Mouse (Mus musculus) T-helper 2 cell (primary cell): Measurements from ENCODE around the gene Gm37419.

Experiments
- in situ Hi-C: fragments of 300-600 bp; cut with MboI, MseI; formaldehyde crosslinking; loops from one replicate; pipeline ENCODE4 v1.15.1; 2025; ENCODE audit warnings: high pct_unique_total_duplicates

Gm37419 gene

DNA sequence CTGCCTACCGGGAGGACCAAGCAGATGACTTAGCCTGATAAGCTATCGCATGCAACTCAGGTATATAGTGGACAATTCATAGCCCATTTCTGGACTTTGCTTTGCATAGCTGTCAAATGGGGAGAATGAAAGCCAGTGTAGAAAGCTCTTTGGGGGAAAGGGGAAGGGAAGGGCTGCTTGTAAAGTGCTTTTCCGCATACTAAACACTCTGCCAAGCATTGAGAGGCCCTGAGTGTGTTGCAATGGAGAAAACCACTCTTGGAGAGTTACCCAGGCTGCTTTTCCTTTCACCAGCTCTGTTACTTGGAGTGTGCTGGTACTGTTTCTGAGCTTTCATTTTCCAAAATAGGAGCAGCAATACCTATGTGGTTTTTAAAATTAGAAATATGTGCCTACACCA is 10.6 kb upstream of the Gm37419 start:
- in situ Hi-C loops = loop anchor here (25.0 kb wide), 1 partner anchor 360 kb away; no protein-coding TSS in a partner anchor

DNA sequence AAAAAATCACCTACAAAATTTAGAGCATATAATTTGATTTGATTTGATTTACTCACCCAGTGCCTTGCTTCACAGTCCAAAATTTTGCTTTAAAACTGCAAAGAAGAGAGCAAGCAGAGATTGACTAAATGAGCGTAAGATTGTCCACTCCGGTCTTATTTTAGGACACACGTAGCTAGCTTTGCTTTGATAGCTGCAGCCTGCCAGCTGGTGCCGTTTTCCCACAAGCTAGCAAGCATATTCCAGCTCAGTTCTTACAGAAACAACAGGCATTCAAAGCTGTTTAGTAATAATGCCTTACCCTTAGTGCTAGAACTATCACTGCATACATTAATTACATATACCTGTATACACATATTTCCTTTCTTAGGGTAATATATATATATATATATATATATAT is 9.8 kb upstream of the Gm37419 start:
- in situ Hi-C loops = loop anchor here (25.0 kb wide), 1 partner anchor 359 kb away; no protein-coding TSS in a partner anchor

DNA sequence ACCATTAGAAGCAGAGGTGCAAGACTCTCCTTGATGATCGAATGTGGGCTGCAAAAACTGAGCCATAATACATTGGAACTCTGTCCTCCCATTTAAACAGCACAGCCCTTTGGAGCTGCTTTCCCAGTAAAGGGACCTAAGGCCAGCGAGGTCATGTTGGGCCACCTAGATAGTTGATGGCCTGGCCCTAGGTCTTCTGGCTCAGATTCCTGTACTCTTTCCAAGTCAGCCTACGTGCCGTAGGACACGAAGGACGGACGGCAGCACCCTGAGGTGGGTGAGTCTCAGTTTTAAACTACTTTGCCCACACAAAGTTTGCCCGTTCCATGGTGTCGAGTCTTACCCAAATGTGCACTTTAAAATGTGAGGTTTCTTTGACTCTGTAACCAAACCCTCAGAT is 8.8 kb upstream of the Gm37419 start:
- in situ Hi-C loops = loop anchor here (25.0 kb wide), 1 partner anchor 358 kb away; no protein-coding TSS in a partner anchor

DNA sequence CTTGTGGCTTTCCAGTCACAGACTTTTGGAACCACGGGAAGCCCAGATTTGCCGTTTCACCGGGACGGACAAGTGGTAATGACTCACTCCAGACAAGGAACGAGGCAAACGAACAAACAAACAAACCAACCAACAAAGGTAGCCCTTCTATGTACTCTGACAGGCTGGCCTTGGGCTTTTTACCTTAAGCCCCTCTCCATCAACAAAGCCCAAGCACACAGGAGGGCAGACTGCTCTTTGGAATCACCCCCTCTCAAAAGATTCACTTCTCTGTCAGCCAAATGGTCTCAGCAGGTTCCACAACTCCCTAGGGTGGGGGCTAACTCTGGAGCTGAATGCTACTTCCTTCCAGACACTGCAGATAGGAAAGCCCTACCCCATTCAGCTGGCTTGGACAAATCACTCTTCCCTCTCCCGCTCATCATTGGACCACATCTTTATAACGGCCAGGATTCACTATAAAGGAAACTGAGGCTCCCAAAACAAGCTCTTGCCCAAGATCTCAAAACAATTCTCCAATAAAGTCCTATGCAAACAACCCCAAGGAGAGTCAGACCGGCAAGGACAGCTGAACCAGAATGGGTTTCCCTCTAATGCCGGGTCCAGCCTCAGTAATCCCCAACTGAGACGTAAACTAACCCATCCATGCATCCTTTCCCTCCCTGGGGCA is 7.9 kb upstream of the Gm37419 start:
- in situ Hi-C loops = loop anchor here (5.0 to 25.0 kb wide), 3 partner anchors 357 to 1082 kb away; partner anchors contain the start of gene Lpp

DNA sequence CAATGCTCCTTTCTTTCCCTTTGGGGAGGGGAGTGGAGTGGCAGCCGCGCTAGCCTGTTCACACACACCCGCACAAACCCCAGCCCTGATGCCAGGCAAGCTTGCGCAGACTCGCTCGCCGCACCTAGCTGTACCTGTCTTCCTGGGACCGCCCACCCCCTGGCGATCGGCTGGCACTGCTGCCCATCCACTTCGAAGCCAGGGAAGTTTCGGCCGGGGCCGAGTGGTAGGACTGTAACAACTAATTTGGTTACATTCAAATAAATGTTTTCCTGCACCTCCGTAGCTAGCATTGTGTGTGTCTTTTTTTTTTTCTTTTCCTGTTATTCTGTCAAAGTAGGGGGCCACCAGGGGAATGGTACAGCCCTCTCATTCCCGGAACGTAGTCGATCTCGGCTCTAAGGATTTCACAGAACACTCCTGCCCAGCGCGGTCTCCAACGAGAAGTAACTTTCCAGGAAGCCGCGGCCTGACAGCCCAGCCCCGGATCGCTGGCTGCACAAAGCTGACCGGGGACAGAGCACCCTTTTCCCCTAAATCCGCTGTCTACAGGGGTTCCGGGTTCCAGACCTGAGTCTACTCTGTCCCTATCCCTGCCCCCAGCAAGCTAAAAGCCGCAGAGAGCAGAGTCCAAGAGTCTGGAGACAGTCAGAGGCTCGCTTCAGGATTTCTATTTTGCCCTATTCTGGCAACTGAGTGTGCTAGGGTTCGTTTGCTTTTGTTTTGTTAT is 7.1 kb upstream of the Gm37419 start:
- in situ Hi-C loops = loop anchor here (5.0 to 25.0 kb wide), 3 partner anchors 356 to 1081 kb away; partner anchors contain the start of gene Lpp

DNA sequence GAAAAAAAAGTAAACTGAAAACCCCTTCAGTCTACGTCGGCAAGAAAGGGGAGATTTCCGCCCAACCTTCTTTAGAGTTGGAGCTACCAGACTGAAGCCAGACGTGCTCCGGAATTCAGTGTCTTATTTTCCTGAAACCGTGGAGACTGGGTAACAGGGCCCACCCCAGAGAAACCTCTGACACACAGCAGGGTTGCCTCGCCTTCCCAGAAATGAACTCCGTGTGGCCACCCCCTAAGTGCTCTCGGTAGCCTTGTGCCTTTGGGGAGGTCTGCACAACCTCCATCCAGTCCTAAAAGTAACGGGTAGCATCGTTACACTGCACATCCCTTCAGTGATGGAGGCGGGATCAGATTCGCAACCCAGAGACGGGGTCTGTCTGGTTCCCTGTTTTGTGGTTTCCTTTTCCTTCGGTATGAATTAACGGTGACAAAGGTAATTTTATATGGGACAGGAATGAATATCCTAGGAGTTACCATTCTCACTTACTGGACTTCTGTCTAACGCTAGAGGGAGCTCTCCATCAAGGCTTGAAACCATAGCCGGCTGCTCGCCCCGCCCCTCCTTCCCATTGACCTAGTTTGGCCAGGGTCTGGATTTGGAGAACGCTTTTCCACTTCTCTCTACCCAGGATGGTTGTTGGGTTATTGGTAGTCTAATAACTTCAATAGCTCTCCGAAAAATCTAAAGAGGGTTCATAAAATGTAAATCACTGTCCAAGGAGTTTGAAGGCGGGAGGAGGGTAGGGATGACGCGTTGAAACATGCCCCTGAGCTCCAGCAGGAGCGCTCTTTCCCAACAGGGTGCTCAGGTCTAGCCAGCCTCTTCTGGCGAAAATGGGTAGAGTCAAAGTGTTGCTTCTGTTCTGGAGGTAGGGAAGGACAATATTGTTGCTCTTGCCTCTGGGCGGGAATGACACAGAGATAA is 6.1 kb upstream of the Gm37419 start:
- in situ Hi-C loops = loop anchor here (5.0 to 25.0 kb wide), 3 partner anchors 355 to 1080 kb away; partner anchors contain the start of gene Lpp

DNA sequence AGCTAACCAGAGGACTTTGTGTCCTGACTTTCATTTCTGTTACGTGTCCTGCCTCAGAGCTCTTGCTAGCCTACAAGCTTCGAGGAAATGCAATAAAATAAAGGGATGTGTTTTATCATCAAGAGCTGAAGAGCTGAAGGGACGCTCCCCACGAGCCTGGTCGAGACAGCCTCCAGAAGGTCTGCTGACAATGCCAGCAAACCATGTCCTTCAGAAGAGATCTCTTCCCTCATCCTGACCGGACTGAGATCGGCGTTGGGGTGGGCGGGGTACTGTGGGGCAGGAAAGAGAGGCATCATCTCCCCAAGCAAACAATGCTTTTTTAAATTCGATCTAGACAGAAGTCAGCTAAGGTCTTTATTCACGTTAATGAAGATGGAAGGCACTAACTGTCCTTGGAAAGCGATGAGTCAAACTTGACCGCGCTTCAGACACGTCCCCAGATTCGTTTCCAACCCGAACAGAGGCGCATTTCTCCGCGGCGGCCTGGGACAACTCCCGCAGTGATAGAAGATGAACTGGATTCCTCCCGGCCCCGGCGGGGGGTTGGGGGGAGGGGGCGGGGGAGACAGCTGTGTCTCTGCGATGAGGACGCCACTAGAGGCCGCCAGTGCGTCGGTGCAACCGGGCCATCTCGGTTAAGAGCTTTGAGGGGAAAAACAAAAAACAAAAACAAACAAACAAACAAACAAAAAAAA is 5.2 kb upstream of the Gm37419 start:
- in situ Hi-C loops = loop anchor here (5.0 to 25.0 kb wide), 3 partner anchors 354 to 1079 kb away; partner anchors contain the start of gene Lpp

DNA sequence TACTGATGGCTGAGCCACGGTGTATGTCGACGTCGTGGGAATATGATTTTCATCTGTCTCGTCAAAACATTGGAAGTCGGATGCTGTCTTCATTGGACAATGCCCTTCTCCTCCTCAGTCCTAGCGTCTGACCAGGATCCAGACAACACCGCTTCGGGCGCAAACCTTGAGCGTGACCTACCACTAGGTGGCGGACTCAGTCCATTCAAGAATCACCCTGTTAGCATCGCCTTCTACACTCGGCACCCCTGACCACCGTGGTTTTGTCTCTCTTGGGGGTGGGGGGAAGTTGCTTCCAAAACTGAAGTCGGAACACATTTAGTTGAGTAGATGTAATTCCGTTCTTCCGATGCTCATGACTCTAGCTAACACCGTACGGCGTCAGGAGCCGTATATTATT is 4.1 kb upstream of the Gm37419 start:
- in situ Hi-C loops = loop anchor here (5.0 to 25.0 kb wide), 3 partner anchors 353 to 1078 kb away; partner anchors contain the start of gene Lpp

DNA sequence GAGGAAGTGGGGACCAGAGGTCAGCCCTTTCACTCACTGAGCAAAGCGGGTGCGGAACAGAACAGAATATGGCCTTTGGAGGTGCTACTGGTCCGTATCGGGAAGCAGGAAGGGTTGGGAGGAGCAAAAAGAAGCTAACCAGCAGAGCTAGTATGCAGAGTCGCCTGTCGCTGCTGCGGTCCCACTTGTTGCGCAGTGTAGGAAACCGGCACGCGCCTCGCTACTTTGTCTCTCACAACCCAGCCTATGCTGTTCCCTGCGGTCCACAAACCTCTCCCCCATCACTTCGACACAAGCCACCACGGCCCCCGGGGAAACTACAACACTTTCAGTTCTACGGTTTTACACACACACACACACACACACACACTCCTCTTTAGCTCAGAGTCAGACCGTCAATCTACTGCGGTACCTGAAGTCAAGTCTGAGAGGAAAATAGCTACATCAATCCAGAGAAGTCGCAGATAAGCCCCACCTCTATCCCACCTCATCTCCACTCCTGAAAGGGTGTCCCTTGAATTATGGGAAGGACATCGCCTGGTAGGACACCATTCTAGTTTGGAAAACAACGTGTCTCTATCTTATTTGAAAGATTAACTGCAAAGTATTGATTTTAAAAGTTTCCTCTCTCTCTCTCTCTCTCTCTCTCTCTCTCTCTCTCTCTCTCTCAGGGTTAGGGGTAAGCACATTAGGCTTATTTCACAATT is 3.4 kb upstream of the Gm37419 start:
- in situ Hi-C loops = loop anchor here (5.0 to 25.0 kb wide), 4 partner anchors 352 to 1077 kb away; partner anchors contain the start of gene Lpp

DNA sequence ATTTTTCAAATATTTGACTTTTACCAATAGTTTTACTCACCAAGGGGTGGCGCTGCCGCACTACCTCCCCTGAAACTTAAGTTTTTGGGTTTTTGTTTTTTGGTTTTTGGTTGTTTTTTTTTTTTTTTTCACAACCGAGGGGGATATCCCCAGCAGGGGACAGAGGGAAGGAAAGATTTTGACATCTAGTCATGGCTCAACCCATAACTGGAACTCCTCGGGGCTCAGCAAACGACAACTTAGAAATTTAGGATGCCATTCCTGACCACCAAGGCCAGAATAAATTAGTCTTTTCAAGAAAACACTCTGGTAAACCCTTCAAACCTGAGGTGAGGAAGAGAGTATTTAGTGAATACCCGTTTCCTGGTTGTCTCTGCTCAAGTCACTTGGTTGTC is 2.8 kb upstream of the Gm37419 start:
- in situ Hi-C loops = loop anchor here (5.0 to 25.0 kb wide), 3 partner anchors 352 to 522 kb away; partner anchors contain the start of gene Lpp

DNA sequence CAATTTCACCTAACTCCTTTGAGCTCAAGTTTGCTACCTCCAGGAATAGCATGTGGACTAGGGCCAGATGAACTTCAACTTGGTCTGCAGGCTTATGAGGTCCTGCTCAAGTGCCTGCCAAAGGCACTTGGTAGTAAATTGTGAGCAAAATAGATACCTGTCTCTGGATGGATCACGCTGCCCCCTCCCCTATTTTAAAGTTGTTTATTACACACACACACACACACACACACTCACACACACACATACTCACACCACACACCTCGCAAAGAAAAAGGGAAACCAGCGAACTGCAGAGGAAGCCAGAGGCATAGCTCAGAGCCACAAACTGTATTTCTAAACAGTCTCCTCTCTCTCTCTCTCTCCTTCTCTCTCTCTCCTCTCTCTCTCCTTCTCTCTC is 2.1 kb upstream of the Gm37419 start:
- in situ Hi-C loops = loop anchor here (5.0 to 25.0 kb wide), 3 partner anchors 351 to 521 kb away; partner anchors contain the start of gene Lpp

DNA sequence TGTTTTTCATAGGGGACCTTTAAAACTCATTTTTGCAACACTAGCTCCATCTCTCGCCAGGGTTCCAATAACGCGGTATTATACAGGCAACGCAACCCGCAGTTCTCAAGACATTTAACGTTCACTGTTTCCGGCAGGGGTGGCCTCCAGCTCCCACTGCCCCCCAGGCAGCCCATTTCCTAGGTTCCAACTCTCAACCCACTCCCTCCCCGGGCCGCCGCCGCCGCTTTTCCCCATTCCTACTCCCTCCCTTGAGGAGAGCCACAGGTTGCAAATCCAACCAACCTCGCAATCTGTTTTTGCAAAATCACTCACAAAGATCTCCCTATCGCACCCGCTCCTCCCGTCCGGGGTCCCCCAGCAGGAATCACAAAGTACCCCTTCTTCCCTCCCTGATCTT is 1.4 kb upstream of the Gm37419 start:
- in situ Hi-C loops = loop anchor here (5.0 to 25.0 kb wide), 3 partner anchors 350 to 520 kb away; partner anchors contain the start of gene Lpp

DNA sequence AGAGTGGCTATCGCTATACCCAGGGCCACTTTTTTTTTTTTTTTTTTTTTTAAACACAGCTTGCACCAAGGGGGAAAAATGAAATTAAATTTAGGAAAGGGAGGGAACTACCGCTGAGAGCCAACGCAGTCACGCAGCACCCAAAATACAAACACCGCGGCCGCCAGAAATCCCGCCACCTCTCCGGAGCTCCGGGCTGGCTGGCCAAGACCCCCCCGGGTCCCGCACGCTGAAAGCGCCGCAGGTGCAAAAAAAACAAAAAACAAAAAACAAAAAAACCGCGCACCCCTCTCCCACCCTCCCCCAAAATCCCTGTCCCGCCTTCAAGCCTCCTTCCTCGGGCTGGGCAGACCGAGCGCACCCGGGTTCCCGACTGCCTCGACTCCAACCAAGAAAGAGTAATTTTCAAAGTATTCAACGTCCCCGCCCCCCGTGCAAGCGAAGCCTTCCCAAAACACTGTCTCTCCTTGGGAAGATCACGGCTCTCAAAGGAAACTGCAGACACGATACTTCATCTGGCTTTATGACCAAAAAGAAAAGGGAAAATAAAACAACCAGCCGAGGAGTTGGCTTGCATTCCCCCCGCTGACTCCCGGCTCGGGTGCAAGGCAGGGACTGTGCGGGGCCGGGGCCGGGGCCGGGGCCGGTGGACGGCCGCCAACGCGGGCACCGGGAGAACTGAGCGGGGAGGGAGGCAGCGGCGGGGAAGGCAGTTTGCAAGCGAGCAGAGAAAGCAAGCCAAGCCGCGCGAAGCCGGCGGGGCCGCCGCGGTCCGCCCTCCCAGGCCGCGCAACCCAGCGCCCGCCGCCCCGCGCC is 733 bp upstream of the Gm37419 start:
- in situ Hi-C loops = loop anchor here (5.0 to 25.0 kb wide), 3 partner anchors 350 to 520 kb away; partner anchors contain the start of gene Lpp

DNA sequence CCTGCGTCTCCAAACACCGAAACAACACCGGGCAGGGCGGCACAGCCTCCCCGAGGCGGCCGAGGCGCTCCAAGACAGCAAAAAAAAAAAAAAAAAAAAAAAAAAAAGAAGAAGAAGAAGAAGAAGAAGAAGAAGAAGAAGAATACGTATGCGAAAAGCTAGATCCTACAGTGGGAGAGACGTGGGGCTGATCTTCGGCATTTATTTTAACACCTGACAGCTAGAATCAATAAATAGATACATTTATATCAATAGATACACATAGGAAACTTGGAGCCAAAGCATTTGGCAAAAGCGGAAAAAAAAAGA is 171 bp upstream of the Gm37419 start:
- in situ Hi-C loops = loop anchor here (5.0 to 25.0 kb wide), 3 partner anchors 349 to 519 kb away; partner anchors contain the start of gene Lpp

DNA sequence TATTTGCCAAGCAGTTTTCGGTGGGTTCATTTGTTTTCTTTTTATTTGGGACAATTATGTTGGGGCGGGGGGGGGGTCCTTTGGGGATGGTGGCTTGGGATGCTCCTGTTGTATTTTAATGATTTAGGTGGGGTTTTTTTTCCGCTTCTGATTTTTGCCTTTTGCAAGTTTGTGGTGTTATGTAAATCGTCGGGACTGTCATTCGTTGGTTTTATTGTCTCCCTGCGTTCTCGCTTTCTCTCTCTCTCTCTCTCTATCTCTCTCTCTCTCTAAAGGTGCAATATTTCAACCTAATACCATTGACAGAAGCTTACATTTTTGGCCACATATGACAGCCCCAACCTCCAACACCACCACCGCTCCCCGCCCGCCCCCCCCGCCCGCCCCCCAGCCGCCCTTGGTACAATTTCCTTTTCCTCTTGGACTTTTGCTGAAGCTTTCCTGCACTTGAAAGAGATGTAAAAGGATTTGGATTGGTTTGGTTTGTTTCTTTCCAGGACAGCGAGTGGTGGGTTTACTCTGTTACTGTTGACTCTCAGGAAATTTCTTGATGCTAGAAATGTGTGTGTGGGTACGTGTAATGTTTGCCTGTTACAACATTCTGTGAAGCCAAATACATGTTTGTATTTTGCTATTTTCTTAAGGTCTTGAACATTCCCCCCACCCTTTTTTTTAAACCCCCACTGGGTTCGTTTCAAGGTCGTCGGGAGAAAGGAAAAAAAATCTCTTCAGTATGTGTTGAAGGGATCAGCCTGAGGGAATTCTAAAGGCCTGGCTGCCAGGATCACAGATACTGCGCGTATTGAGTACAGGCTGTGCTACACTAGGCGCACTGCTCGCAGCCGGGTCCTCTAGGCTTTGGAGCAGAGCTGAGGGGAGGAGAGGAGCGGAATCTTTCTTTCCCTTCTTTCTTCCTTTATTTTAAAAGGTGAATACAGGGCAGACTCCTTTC is 1.2 kb downstream of the Gm37419 start:
- in situ Hi-C loops = loop anchor here (5.0 to 25.0 kb wide), 3 partner anchors 348 to 518 kb away; partner anchors contain the start of gene Lpp

DNA sequence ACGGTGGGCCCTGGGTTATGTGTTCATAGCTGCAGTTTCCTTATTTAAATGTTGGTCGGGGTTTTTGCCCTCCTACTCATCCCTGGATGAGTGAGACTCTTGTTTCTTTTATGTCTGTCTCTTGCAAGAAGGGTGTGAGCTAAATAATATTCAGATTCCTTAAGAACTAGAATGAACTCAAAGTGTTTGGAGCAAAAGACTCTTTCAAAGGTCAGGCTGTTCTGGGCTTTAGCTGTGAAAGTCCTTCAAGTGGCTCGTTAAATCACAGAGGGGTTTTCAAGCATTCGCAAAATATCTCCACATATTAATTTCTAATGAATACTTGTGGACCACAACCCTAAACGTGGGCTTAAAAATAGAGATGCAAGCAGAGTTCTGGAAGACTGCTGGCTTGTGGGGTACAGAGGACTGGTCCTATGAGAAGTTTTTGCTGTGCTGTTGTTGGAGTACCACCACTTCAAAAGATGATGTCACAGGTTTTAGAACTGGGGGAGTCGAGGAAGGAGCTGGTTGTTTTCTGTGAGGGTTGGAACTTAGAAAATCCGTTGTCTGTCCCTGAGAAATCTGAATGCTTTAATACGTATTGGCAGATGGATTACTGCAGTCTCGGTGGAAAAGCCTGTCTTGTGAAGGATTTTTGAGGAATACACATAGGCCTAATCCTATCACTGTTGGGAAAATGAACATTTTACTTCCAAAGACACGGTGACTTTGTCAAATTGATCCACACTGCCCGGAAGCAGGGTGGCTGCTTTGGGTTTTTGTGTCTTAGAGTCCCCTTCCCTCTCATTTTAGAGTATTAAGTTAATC is 2.1 kb downstream of the Gm37419 start:
- in situ Hi-C loops = loop anchor here (25.0 kb wide), 1 partner anchor 347 kb away; no protein-coding TSS in a partner anchor

DNA sequence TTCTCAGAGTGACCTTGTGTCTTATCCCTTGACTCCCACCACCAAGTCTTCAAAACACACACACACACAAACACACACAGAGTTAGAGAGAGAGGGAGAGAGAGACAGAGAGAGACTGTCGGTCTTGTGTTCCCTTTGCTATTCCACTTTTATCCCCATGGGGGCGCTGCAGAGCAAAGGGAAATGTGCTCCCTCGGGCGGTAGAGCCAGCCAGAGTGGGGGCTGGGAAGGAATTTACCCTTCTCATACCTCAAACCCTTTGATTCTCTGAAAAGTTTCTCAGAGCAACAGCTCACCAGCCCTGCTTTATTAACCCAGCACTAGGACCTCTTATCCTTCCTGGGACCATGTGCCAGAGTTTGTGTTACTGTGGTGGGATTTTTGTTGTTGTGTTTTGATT is 2.9 kb downstream of the Gm37419 start:
- in situ Hi-C loops = loop anchor here (25.0 kb wide), 1 partner anchor 346 kb away; no protein-coding TSS in a partner anchor
